Mouse (Mus musculus) embryonic facial prominence, embryonic 13.5 days (tissue): ENCODE data around the gene Gm16181. TPM values are rescaled to one million over a fixed set of nuclear protein-coding genes. Genes with fewer than 3 reads are reported as not detected.

Experiments used
- ATAC-seq: fragments of 200-750 bp; cut with Nextera tagmentation; 2 replicates; pipeline ENCODE4 v1.8.0; 2017; ENCODE audit warnings: low read depth; ENCODE audit not compliant: insufficient number of reproducible peaks, insufficient read depth, low FRiP score, low TSS enrichment
- H3K27ac ChIP-seq: fragments of 300-500 bp; sonication (generic); 2 replicates; pipeline ENCODE4 v1.5.1; 2015; ENCODE audit warnings: moderate library complexity, mild to moderate bottlenecking, inconsistent platforms
- H3K27me3 ChIP-seq: fragments of 300-500 bp; sonication (generic); 2 replicates; pipeline ENCODE4 v1.6.1; 2015; ENCODE audit warnings: mild to moderate bottlenecking, inconsistent platforms
- H3K36me3 ChIP-seq: fragments of 300-500 bp; sonication (generic); 2 replicates; pipeline ENCODE4 v1.6.1; 2015; ENCODE audit warnings: mild to moderate bottlenecking, inconsistent platforms
- H3K4me1 ChIP-seq: fragments of 300-500 bp; sonication (generic); 2 replicates; pipeline ENCODE4 v1.6.1; 2015; ENCODE audit warnings: inconsistent platforms
- H3K4me2 ChIP-seq: fragments of 300-500 bp; sonication (generic); 2 replicates; pipeline ENCODE4 v1.6.1; 2015; ENCODE audit warnings: moderate library complexity, mild to moderate bottlenecking, inconsistent platforms
- H3K4me3 ChIP-seq: fragments of 300-500 bp; sonication (generic); 2 replicates; pipeline ENCODE4 v1.5.1; 2015; ENCODE audit warnings: mild to moderate bottlenecking, inconsistent platforms
- H3K9ac ChIP-seq: fragments of 300-500 bp; sonication (generic); 2 replicates; pipeline ENCODE4 v1.6.1; 2015; ENCODE audit warnings: mild to moderate bottlenecking, inconsistent platforms
- H3K9me3 ChIP-seq: fragments of 300-500 bp; sonication (generic); 2 replicates; pipeline ENCODE4 v1.6.1; 2016; ENCODE audit warnings: inconsistent platforms
- WGBS: fragments of 180-500 bp; shearing (Covaris S2); methylation state at CpG from one replicate; pipeline ENCODE4 v1.1.7; 2015; ENCODE audit warnings: mixed read lengths; 5-methylcytosine and 5-hydroxymethylcytosine counted together
- microRNA-seq: library from miRNA; unstranded; fragments of <30 nt; microRNA quantifications from one replicate; pipeline ENCODE4, GENCODE M21; 2016
- polyA plus RNA-seq: library from polyadenylated mRNA; unstranded; fragments of >200 nt; fragmentation: Nextera tagmentation; extraction: Ambion mirVana; gene quantifications from 2 replicates; pipeline ENCODE4 v1.2.1, GENCODE M21; 2015

The Gm16181 gene
- polyA plus RNA-seq, 1 experiment from 2014 or later: not detected

DNA sequence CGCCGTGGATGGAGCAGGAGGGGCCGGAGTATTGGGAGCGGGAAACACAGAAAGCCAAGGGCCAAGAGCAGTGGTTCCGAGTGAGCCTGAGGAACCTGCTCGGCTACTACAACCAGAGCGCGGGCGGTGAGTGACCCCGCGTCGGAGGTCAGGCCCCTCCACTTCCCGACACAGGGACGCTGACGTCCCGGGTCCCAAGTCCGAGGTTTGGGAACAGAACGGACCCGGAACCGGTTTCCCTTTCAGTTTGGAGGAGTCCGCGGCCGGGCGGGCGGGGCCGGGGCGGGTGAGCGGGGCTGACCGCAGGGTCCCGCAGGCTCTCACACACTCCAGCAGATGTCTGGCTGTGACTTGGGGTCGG is 42.9 kb downstream of the Gm16181 start:
- WGBS: 2% methylated on average over 31 of the region's 31 CpGs
- Histone ChIP-seq H3K9me3 (no peaks in the 10 kb centered on the region), H3K9ac (peak overlapping the region; percentile 71), H3K36me3 (no peaks in the 10 kb centered on the region), H3K4me3 (peak overlapping the region; percentile 60), H3K27ac (no peak overlapping the region), H3K4me1 (peaks cover 9% of the 10 kb centered on the region; the same call in 1 of the 2 replicates), H3K4me2 (peak overlapping the region; percentile 99), H3K27me3 (peaks cover 80% of the 10 kb centered on the region)
- ATAC-seq: peak; percentile 27; the same call in 1 of the 2 replicates

DNA sequence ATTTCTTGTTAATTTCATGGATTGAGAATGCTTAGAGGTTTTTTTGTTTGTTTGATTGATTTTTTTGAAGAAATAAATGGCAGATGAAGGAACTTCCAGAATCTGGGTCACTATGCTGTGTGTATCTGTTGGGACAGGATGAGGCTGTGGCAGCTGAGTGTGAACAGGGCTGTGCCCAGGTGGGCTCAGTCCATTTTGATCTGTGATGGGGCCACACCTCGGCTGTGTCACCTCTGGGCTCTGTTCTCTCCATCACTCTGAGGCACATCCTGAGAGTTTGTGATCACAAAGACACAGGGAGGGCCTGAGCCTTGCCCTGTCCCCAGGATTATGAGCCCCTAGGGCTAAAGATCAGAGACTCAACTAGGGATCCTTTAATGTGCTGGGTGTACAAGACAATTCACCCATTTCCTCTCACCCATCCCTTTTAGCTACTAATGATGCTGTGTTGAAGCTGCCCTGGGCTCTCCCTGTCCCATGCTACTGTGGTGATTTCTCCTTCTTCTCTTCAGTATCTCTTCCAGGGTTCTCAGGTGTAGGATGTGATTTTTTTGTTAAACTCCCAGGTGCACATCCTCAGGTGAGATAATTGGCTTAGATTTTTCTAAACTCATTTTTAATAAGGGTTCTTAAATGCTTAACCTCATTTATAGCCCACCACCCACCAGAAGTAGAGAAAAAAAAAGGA is 46.9 kb downstream of the Gm16181 start:
- Histone ChIP-seq H3K27ac (no peak overlapping the region), H3K9me3 (no peaks in the 10 kb centered on the region), H3K9ac (no peak overlapping the region), H3K36me3 (no peaks in the 10 kb centered on the region), H3K4me1 (peaks cover 9% of the 10 kb centered on the region; the same call in 1 of the 2 replicates), H3K4me2 (no peak overlapping the region), H3K27me3 (peaks cover 47% of the 10 kb centered on the region), H3K4me3 (no peak overlapping the region)
- ATAC-seq: no peak
- WGBS: 70% methylated on average over 1 of the region's 1 CpGs

DNA sequence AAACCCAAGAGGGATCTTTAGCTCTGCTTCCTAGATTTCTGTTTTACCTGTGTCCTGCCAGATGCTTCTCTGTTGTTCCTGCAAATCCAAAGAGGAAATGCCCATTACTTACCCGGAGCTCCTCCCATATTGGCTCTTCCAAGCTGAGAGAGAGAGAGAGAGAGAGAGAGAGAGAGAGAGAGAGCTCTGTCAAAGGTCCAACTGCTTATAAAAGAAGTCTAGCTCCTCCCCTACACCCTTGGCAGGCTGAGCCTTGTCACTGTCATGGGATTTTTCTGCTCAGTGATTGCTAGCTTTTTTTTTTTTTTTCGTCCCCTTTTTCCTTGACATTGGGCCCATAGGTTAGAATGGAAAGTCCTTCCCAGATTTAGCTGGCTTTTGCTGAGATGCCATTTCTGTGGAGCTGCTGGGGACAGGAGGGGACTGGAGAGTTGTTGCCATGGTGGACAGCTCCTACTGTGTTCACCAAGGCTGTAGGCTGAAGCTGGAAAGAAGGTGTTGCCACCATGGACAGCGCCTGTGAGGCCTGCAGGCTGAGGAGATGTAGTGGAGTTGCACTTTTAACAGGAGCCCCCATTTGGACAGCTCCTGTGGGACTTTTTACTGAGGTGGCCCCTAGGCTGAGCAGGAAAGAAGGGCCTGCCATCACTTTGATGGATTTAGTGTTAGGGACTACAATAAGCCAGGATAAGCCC is 49.2 kb downstream of the Gm16181 start:
- H3K9me3 ChIP-seq: no peaks in the 10 kb centered on the region
- H3K27ac ChIP-seq: no peak overlapping the region
- no peaks in the 10 kb centered on the region for H3K4me1 ChIP-seq
- no peaks in the 10 kb centered on the region for H3K36me3 ChIP-seq
- H3K4me3 ChIP-seq: no peak overlapping the region
- no peak overlapping the region for H3K9ac ChIP-seq
- peaks cover 25% of the 10 kb centered on the region for H3K27me3 ChIP-seq
- WGBS: 29% methylated on average over 3 of the region's 3 CpGs
- no peak for ATAC-seq
- H3K4me2 ChIP-seq: no peak overlapping the region

DNA sequence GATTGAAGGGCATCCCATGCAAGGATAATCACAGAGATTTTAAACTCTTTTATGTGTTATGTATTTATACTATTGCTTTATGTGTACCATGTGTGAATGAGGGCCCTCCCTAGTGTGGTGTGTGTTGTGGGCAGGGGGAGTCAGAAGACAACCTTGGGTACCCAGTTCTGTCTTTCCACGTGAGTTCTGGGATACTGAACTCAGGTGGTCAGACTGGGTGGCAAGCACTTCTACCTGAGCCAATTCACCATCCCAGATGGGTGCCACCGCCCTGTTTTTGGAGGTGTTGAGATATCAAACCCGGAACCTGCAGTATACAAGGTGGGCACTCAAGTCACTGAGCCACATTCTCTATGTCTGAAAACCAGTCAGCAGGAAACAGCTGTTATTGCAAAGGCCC is 51.6 kb downstream of the Gm16181 start:
- no peak overlapping the region for H3K4me3 ChIP-seq
- no peaks in the 10 kb centered on the region for H3K36me3 ChIP-seq
- H3K27me3 ChIP-seq: peaks cover 23% of the 10 kb centered on the region
- H3K4me2 ChIP-seq: no peak overlapping the region
- 67% methylated on average over 3 of the region's 3 CpGs for WGBS
- ATAC-seq: no peak
- H3K9me3 ChIP-seq: no peaks in the 10 kb centered on the region
- H3K27ac ChIP-seq: no peak overlapping the region
- no peaks in the 10 kb centered on the region for H3K4me1 ChIP-seq
- H3K9ac ChIP-seq: no peak overlapping the region

Small RNAs within 50 kb of the gene (microRNA-seq; reads per million reads assigned to microRNA genes)
- gene Mir6973a (not detected), gene Mir6974 (not detected), gene Mir6975 (1.1 reads per million), gene Mir8094 (not detected)

Other genes with a start within 250 kb of the Gm16181 start
- 5.8 and 6.1 TPM in 2 replicates for gene Hspa1a, start 248.7 kb upstream of the Gm16181 start, polyA plus RNA-seq
- gene Hspa1l, start 248.1 kb upstream of the Gm16181 start, polyA plus RNA-seq: 0.77 and 0.85 TPM in 2 replicates
- gene Lsm2, start 239.0 kb upstream of the Gm16181 start, polyA plus RNA-seq: 190 and 227 TPM in 2 replicates
- 102 and 112 TPM in 2 replicates for gene Vars, start 219.8 kb upstream of the Gm16181 start, polyA plus RNA-seq
- gene Vwa7, start 204.3 kb upstream of the Gm16181 start, polyA plus RNA-seq: 0.33 and 0.38 TPM in 2 replicates
- gene Sapcd1, start 192.8 kb upstream of the Gm16181 start, polyA plus RNA-seq: 14.2 and 19.5 TPM in 2 replicates
- 3.5 and 3.6 TPM in 2 replicates for gene Msh5, start 174.1 kb upstream of the Gm16181 start, polyA plus RNA-seq
- 243 and 254 TPM in 2 replicates for gene Clic1, start 170.9 kb upstream of the Gm16181 start, polyA plus RNA-seq
- gene Ddah2, start 161.8 kb upstream of the Gm16181 start, polyA plus RNA-seq: 358 and 374 TPM in 2 replicates
- 0.87 and 1.0 TPM in 2 replicates for gene Ly6g6c, start 155.4 kb upstream of the Gm16181 start, polyA plus RNA-seq
- 0.77 and 0.89 TPM in 2 replicates for gene Mpig6b, start 154.7 kb upstream of the Gm16181 start, polyA plus RNA-seq
- gene Ly6g6e, start 143.9 kb upstream of the Gm16181 start, polyA plus RNA-seq: 4.3 and 4.9 TPM in 2 replicates
- gene Ly6g6d, start 142.8 kb upstream of the Gm16181 start, polyA plus RNA-seq: 0.77 and 1.3 TPM in 2 replicates
- 0.18 and 0.23 TPM in 2 replicates for gene Ly6g6f, start 135.2 kb upstream of the Gm16181 start, polyA plus RNA-seq
- 89.6 and 90.1 TPM in 2 replicates for gene Abhd16a, start 131.6 kb upstream of the Gm16181 start, polyA plus RNA-seq
- not detected in 2 replicates for gene Ly6g5c, start 112.6 kb upstream of the Gm16181 start, polyA plus RNA-seq
- gene Ly6g5b, start 105.4 kb upstream of the Gm16181 start, polyA plus RNA-seq: 1.1 and 1.6 TPM in 2 replicates
- 21.1 and 24.1 TPM in 2 replicates for gene Gpank1, start 99.4 kb upstream of the Gm16181 start, polyA plus RNA-seq
- 278 and 298 TPM in 2 replicates for gene Csnk2b, start 98.8 kb upstream of the Gm16181 start, polyA plus RNA-seq
- 10.9 and 12.3 TPM in 2 replicates for gene D17H6S53E, start 94.5 kb upstream of the Gm16181 start, polyA plus RNA-seq
- gene Apom, start 88.8 kb upstream of the Gm16181 start, polyA plus RNA-seq: 0.28 and 8.7 TPM in 2 replicates
- 65.1 and 67.8 TPM in 2 replicates for gene Bag6, start 85.7 kb upstream of the Gm16181 start, polyA plus RNA-seq
- 193 and 244 TPM in 2 replicates for gene Prrc2a, start 55.9 kb upstream of the Gm16181 start, polyA plus RNA-seq
- gene Aif1, start 44.8 kb upstream of the Gm16181 start, polyA plus RNA-seq: 8.1 and 9.8 TPM in 2 replicates
- 13.1 and 16.1 TPM in 2 replicates for gene Lst1, start 32.4 kb upstream of the Gm16181 start, polyA plus RNA-seq
- 1.8 and 2.1 TPM in 2 replicates for gene Ltb, start 26.4 kb upstream of the Gm16181 start, polyA plus RNA-seq
- gene Tnf, start 18.8 kb upstream of the Gm16181 start, polyA plus RNA-seq: 0.37 TPM in 1 of 2 replicates, not detected in the other
- 0.24 TPM in 1 of 2 replicates, not detected in the other for gene Lta, start 15.5 kb upstream of the Gm16181 start, polyA plus RNA-seq
- gene Atp6v1g2, start 12.8 kb downstream of the Gm16181 start, polyA plus RNA-seq: 3.9 and 4.1 TPM in 2 replicates
- 10.4 and 12.0 TPM in 2 replicates for gene Nfkbil1, start 15.0 kb downstream of the Gm16181 start, polyA plus RNA-seq
- 498 and 543 TPM in 2 replicates for gene Ddx39b, start 20.9 kb downstream of the Gm16181 start, polyA plus RNA-seq
- gene H2-D1, start 41.9 kb downstream of the Gm16181 start, polyA plus RNA-seq: 28.7 and 30.7 TPM in 2 replicates
- gene H2-Q1, start 99.6 kb downstream of the Gm16181 start, polyA plus RNA-seq: not detected in 2 replicates
- gene H2-Q2, start 121.4 kb downstream of the Gm16181 start, polyA plus RNA-seq: 1.2 TPM in 1 of 2 replicates, not detected in the other
- gene H2-Q4, start 158.8 kb downstream of the Gm16181 start, polyA plus RNA-seq: 1.6 and 2.1 TPM in 2 replicates
- gene H2-Q6, start 204.0 kb downstream of the Gm16181 start, polyA plus RNA-seq: 0.28 and 0.55 TPM in 2 replicates
- gene H2-Q7, start 218.3 kb downstream of the Gm16181 start, polyA plus RNA-seq: 1.6 and 3.3 TPM in 2 replicates
- gene H2-Q10, start 249.3 kb downstream of the Gm16181 start, polyA plus RNA-seq: 0.14 and 5.4 TPM in 2 replicates